Mouse (Mus musculus) myocyte (in vitro differentiated cells): ENCODE measurements at regions not wholly inside any gene's neighbourhood (a gene's known extent, or its start where the extent isn't known, plus 50 kb on each side); places are given as distances from the start of the nearest gene placed in this dataset.

ENCODE experiments used
- CEBPB ChIP-seq: IDR thresholded peaks from 2 replicates; pipeline ENCODE4 v1.6.1; 2011; ENCODE audit warnings: mild to moderate bottlenecking, moderate library complexity; ENCODE audit not compliant: poor library complexity, insufficient read depth, severe bottlenecking
- E2F4 ChIP-seq: IDR thresholded peaks from one replicate; pipeline ENCODE4 v1.6.1; 2011; ENCODE audit warnings: mild to moderate bottlenecking, control low read depth, moderate library complexity; ENCODE audit not compliant: insufficient read depth
- MAX ChIP-seq: IDR thresholded peaks from one replicate; pipeline ENCODE4 v1.6.1; 2011; ENCODE audit warnings: low read depth, mild to moderate bottlenecking, control low read depth
- POLR2A ChIP-seq: IDR thresholded peaks from one replicate; pipeline ENCODE4 v1.6.1; 2011; ENCODE audit warnings: low read depth, mild to moderate bottlenecking, control low read depth, moderate library complexity; ENCODE audit not compliant: insufficient read length
- POLR2AphosphoS2 ChIP-seq: IDR thresholded peaks from one replicate; pipeline ENCODE4 v1.6.1; 2011; ENCODE audit warnings: low read depth, control low read depth; ENCODE audit not compliant: insufficient read length
- REST ChIP-seq: IDR thresholded peaks from one replicate; pipeline ENCODE4 v1.6.1; 2011; ENCODE audit warnings: mild to moderate bottlenecking, control low read depth, moderate library complexity; ENCODE audit not compliant: insufficient read depth, insufficient read length
- SRF ChIP-seq: IDR thresholded peaks from one replicate; pipeline ENCODE4 v1.6.1; 2011; ENCODE audit warnings: low read depth; ENCODE audit not compliant: control insufficient read depth, insufficient read length
- TCF12 ChIP-seq: IDR thresholded peaks from one replicate; pipeline ENCODE4 v1.6.1; 2011; ENCODE audit warnings: mild to moderate bottlenecking, control low read depth; ENCODE audit not compliant: poor library complexity, insufficient read depth, severe bottlenecking
- TCF3 ChIP-seq: IDR thresholded peaks from one replicate; pipeline ENCODE4 v1.6.1; 2011; ENCODE audit warnings: low read depth, control low read depth; ENCODE audit not compliant: insufficient read length
- USF1 ChIP-seq: IDR thresholded peaks from one replicate; pipeline ENCODE4 v1.6.1; 2011; ENCODE audit warnings: low read depth, mild to moderate bottlenecking, control low read depth, moderate library complexity

DNA sequence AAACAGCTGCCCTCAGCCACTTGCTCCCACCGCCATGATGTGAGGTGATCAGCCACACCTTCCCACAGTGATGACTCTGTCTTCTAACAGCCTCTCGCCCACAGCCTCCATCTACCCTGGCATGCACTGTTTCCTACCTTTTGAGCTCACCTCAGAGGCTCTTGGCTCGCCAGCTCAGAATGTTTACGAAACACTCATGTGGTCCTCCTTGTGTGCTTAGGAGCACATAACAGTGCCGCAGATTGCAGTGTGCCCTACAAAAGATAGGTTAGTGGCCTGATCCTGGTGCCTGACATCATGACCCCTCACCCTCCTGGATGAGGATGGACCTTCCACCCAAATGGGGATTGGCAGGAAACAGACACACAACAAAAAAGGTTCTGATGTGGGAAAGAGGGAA is 134.3 kb upstream of the Irf2bp2 start:
- TF ChIP-seq POLR2A (no peak), MAX (no peak), SRF (no peak), E2F4 (no peak), USF1 (no peak), POLR2AphosphoS2 (no peak), TCF12 (no peak), REST (no peak), CEBPB (no peak), TCF3 (no peak)
